Mouse (Mus musculus): ENCODE data around the gene Ephb1.

GRCm38 (mm10) chr9:102015516-102015915, 339.0 kb downstream of the Ephb1 start:
- TF ChIP-seq MAX (IDR thresholded peaks at IDR 0.05; ENCODE audit: low read depth) = no peak
- TF ChIP-seq POLR2A (IDR thresholded peaks at IDR 0.05; ENCODE audit: insufficient read length, low read depth) = no peak
- TF ChIP-seq USF1 (IDR thresholded peaks at IDR 0.05; ENCODE audit: low read depth) = no peak
- no peak for TF ChIP-seq TCF3 (IDR thresholded peaks at IDR 0.05; ENCODE audit: insufficient read length, low read depth)
- TF ChIP-seq POLR2AphosphoS2 (IDR thresholded peaks at IDR 0.05; ENCODE audit: insufficient read length, low read depth) = no peak
- TF ChIP-seq MYOG (IDR thresholded peaks at IDR 0.05; ENCODE audit: control insufficient read depth in 1 of 3, insufficient read depth in 1 of 3, insufficient read length in 2 of 3, low read depth in 2 of 3) = no peak
- TF ChIP-seq E2F4 (IDR thresholded peaks at IDR 0.05; ENCODE audit: insufficient read depth) = no peak
- TF ChIP-seq TCF12 (IDR thresholded peaks at IDR 0.05; ENCODE audit: insufficient read depth, poor library complexity, severe bottlenecking) = no peak

Measured in myocyte (in vitro differentiated cells).